Mouse (Mus musculus): ENCODE measurements around the gene Gm49510. TPM values are rescaled to one million over a fixed set of nuclear protein-coding genes. Genes with fewer than 3 reads are reported as not detected.

The Gm49510 gene
- polyA plus RNA-seq, 1 experiment from 2014 or later = 0.10 TPM

GRCm38 (mm10) chr15:78898507-78899001 is 913 bp upstream of the Gm49510 start:
- H3K9ac ChIP-seq (replicated peaks; ENCODE audit: low read depth) = no peak overlapping the region
- ATAC-seq (no peak), DNase-seq (ENCODE audit: low spot score) (peak; percentile 55)
- no peaks in the 10 kb centered on the region for H3K36me3 ChIP-seq (ENCODE audit: insufficient read depth, low read length)
- no peak for TF ChIP-seq EP300 (IDR thresholded peaks at IDR 0.05)
- WGBS = 45% methylated on average over 6 of the region's 6 CpGs
- peaks cover 26% of the 10 kb centered on the region for H3K4me1 ChIP-seq (ENCODE audit: insufficient read depth, low read depth, low read length)
- 0 out of 2 replicates have a peak overlapping the region, but pooled peaks have one; percentile 5 for H3K4me2 ChIP-seq (replicated peaks; ENCODE audit: low read depth, low read length)
- H3K27me3 ChIP-seq (replicated peaks; ENCODE audit: insufficient read depth, low read length) = no peaks in the 10 kb centered on the region
- H3K27ac ChIP-seq (ENCODE audit: low read length) = peak overlapping the region; percentile 62; the same call in 1 of the 2 replicates
- no peaks in the 10 kb centered on the region for H3K9me3 ChIP-seq (ENCODE audit: low read length)
- H3K4me3 ChIP-seq (ENCODE audit: low read depth, low read length) = no peak overlapping the region

GRCm38 (mm10) chr15:78899740-78900584 is 495 bp downstream of the Gm49510 start, which contains the start of gene Sh3bp1:
TSS of gene Sh3bp1 (plus strand) at chr15:78899768.
- Histone ChIP-seq H3K36me3 (ENCODE audit: insufficient read depth, low read length) (peaks cover 8% of the 10 kb centered on the region; the same call in 1 of the 2 replicates), H3K9ac (replicated peaks; ENCODE audit: low read depth) (peak within 1 kb of the TSS; percentile 58), H3K4me3 (ENCODE audit: low read depth, low read length) (peak within 1 kb of the TSS; percentile 69), H3K4me1 (ENCODE audit: insufficient read depth, low read depth, low read length) (peaks cover 23% of the 10 kb centered on the region), H3K4me2 (replicated peaks; ENCODE audit: low read depth, low read length) (peak within 1 kb of the TSS; percentile 91), H3K9me3 (ENCODE audit: low read length) (no peaks in the 10 kb centered on the region), H3K27ac (ENCODE audit: low read length) (peak within 1 kb of the TSS; percentile 62), H3K27me3 (replicated peaks; ENCODE audit: insufficient read depth, low read length) (no peaks in the 10 kb centered on the region)
- ATAC-seq = peak; percentile 40
- WGBS = 2% methylated on average over 38 of the region's 47 CpGs
- DNase-seq (ENCODE audit: low spot score) = peak; percentile 79
- TF ChIP-seq CTCF (IDR thresholded peaks at IDR 0.05) = no peak
- TF ChIP-seq EP300 (IDR thresholded peaks at IDR 0.05) = no peak

- no peaks in the 10 kb centered on the region for H3K9me3 ChIP-seq (ENCODE audit: low read length)
- peak; percentile 52 for ATAC-seq
- DNase-seq (ENCODE audit: low spot score) = peak; percentile 60
- TF ChIP-seq CTCF (IDR thresholded peaks at IDR 0.05) (no peak), EP300 (IDR thresholded peaks at IDR 0.05) (no peak)
- H3K27ac ChIP-seq (ENCODE audit: low read length) = peak overlapping the region; percentile 62
- peak overlapping the region; percentile 69 for H3K4me3 ChIP-seq (ENCODE audit: low read depth, low read length)
- H3K9ac ChIP-seq (replicated peaks; ENCODE audit: low read depth) = peak overlapping the region; percentile 58; the same call in 1 of the 2 replicates
- peaks cover 13% of the 10 kb centered on the region; the same call in 1 of the 2 replicates for H3K36me3 ChIP-seq (ENCODE audit: insufficient read depth, low read length)
- peak overlapping the region; percentile 91 for H3K4me2 ChIP-seq (replicated peaks; ENCODE audit: low read depth, low read length)
- H3K4me1 ChIP-seq (ENCODE audit: insufficient read depth, low read depth, low read length) = peaks cover 23% of the 10 kb centered on the region
- H3K27me3 ChIP-seq (replicated peaks; ENCODE audit: insufficient read depth, low read length) = no peaks in the 10 kb centered on the region
- 15% methylated on average over 18 of the region's 18 CpGs for WGBS
Measured at GRCm38 (mm10) chr15:78900585-78901421, 1.3 kb downstream of the Gm49510 start.

- Histone ChIP-seq H3K36me3 (ENCODE audit: insufficient read depth, low read length) (peaks cover 15% of the 10 kb centered on the region; the same call in 1 of the 2 replicates), H3K4me2 (replicated peaks; ENCODE audit: low read depth, low read length) (no peak overlapping the region; the same call in 1 of the 2 replicates), H3K27ac (ENCODE audit: low read length) (peak overlapping the region; percentile 62; the same call in 1 of the 2 replicates), H3K27me3 (replicated peaks; ENCODE audit: insufficient read depth, low read length) (no peaks in the 10 kb centered on the region), H3K4me3 (ENCODE audit: low read depth, low read length) (no peak overlapping the region), H3K9me3 (ENCODE audit: low read length) (no peaks in the 10 kb centered on the region), H3K9ac (replicated peaks; ENCODE audit: low read depth) (0 out of 2 replicates have a peak overlapping the region, but pooled peaks have one; percentile 58), H3K4me1 (ENCODE audit: insufficient read depth, low read depth, low read length) (peaks cover 23% of the 10 kb centered on the region)
- DNase-seq (ENCODE audit: low spot score) (no peak), ATAC-seq (no peak)
- WGBS = 55% methylated on average over 8 of the region's 8 CpGs
- TF ChIP-seq CTCF (IDR thresholded peaks at IDR 0.05) (peak; percentile 21; the same call in 1 of the 2 replicates), EP300 (IDR thresholded peaks at IDR 0.05) (no peak)
Measured at GRCm38 (mm10) chr15:78901422-78901789, 1.9 kb downstream of the Gm49510 start.

GRCm38 (mm10) chr15:78903243-78903642 is 3.8 kb downstream of the Gm49510 start:
- H3K27me3 ChIP-seq (replicated peaks; ENCODE audit: insufficient read depth, low read length) = no peaks in the 10 kb centered on the region
- no peak overlapping the region for H3K27ac ChIP-seq (ENCODE audit: low read length)
- H3K9ac ChIP-seq (replicated peaks; ENCODE audit: low read depth) = no peak overlapping the region
- TF ChIP-seq EP300 (IDR thresholded peaks at IDR 0.05) = no peak
- TF ChIP-seq CTCF (IDR thresholded peaks at IDR 0.05) = peak; percentile 95
- peak; percentile 89 for DNase-seq (ENCODE audit: low spot score)
- no peak overlapping the region for H3K4me3 ChIP-seq (ENCODE audit: low read depth, low read length)
- H3K36me3 ChIP-seq (ENCODE audit: insufficient read depth, low read length) = peaks cover 24% of the 10 kb centered on the region; the same call in 1 of the 2 replicates
- peak; percentile 23 for ATAC-seq
- no peak overlapping the region for H3K4me2 ChIP-seq (replicated peaks; ENCODE audit: low read depth, low read length)
- H3K4me1 ChIP-seq (ENCODE audit: insufficient read depth, low read depth, low read length) = peaks cover 23% of the 10 kb centered on the region
- no peaks in the 10 kb centered on the region for H3K9me3 ChIP-seq (ENCODE audit: low read length)
- WGBS = 3% methylated on average over 2 of the region's 2 CpGs
